Mouse (Mus musculus) CH12.LX (cell line): ENCODE data around the gene Mpp2. TPM values are rescaled to one million over a fixed set of nuclear protein-coding genes. Genes with fewer than 3 reads are reported as not detected.

Experiments used
- DNase-seq: peaks from one replicate; pipeline ENCODE4 v3.0.0-alpha.2; 2013; ENCODE audit errors: extremely low read depth
- H3K27ac ChIP-seq: 2 replicates; pipeline ENCODE4 v1.5.1; 2012; ENCODE audit warnings: low read depth, mild to moderate bottlenecking, control low read depth, moderate library complexity; ENCODE audit not compliant: insufficient read depth
- H3K27me3 ChIP-seq: replicated peaks from 2 replicates; pipeline ENCODE3; 2012; ENCODE audit warnings: inconsistent platforms
- H3K36me3 ChIP-seq, 2 experiments: replicated peaks in 1 of 2; 2 replicates each; pipeline versions ENCODE3 to v1.6.1; 2012; ENCODE audit warnings: inconsistent platforms in 1 of 2, low read length in 1 of 2, mild to moderate bottlenecking in 1 of 2, mixed read lengths in 1 of 2, moderate library complexity in 1 of 2; ENCODE audit not compliant: control insufficient read depth in 1 of 2, insufficient read depth in 1 of 2
- H3K4me1 ChIP-seq, 2 experiments: 2 replicates each; pipeline ENCODE4 v1.6.1; 2012; ENCODE audit warnings: inconsistent platforms in 1 of 2, moderate library complexity in 1 of 2; ENCODE audit not compliant: insufficient read depth in 2 of 2, control insufficient read depth in 1 of 2
- H3K4me2 ChIP-seq: 2 replicates; pipeline ENCODE4 v1.6.1; 2012; ENCODE audit warnings: low read depth, mild to moderate bottlenecking, control low read depth; ENCODE audit not compliant: poor library complexity, insufficient read depth, severe bottlenecking
- H3K4me3 ChIP-seq, 3 experiments: fragments of 150-350 bp in 1 of 3; sonication (generic) in 1 of 3; replicated peaks in 1 of 3; 2 replicates each; pipeline versions ENCODE3 to v1.5.1; 2011 to 2012; ENCODE audit warnings: low read depth in 2 of 3, low read length in 2 of 3, mild to moderate bottlenecking in 2 of 3, moderate library complexity in 2 of 3, control low read depth in 1 of 3, improper control_type of control experiment in 1 of 3, inconsistent platforms in 1 of 3, mixed read lengths in 1 of 3; ENCODE audit not compliant: poor library complexity in 1 of 3
- H3K79me2 ChIP-seq: replicated peaks from 2 replicates; pipeline ENCODE4 v1.6.1; 2012; ENCODE audit warnings: mild to moderate bottlenecking, moderate library complexity; ENCODE audit not compliant: control insufficient read depth, poor library complexity, insufficient read depth, severe bottlenecking; ENCODE audit errors: extremely low read depth
- H3K9ac ChIP-seq: 2 replicates; pipeline ENCODE4 v1.6.1; 2012; ENCODE audit warnings: low read depth, mild to moderate bottlenecking, control low read depth, moderate library complexity; ENCODE audit not compliant: insufficient read depth
- H3K9me3 ChIP-seq: replicated peaks from 2 replicates; pipeline ENCODE3; 2012; ENCODE audit warnings: low read length, inconsistent platforms, mixed read lengths
- CHD2 ChIP-seq: IDR thresholded peaks from 2 replicates; pipeline ENCODE4 v1.6.1; 2011; ENCODE audit warnings: low read length, improper control_type of control experiment
- CTCF ChIP-seq, 2 experiments: IDR thresholded peaks in 1 of 2; conservative IDR thresholded peaks in 1 of 2; 2 replicates each; pipeline ENCODE4 v1.5.1; 2011 to 2012; ENCODE audit warnings: low read depth in 2 of 2, low read length in 2 of 2, improper control_type of control experiment in 1 of 2, inconsistent platforms in 1 of 2, mild to moderate bottlenecking in 1 of 2, moderate library complexity in 1 of 2
- E2F4 ChIP-seq: IDR thresholded peaks from 2 replicates; pipeline ENCODE4 v1.6.1; 2011; ENCODE audit warnings: low read depth, low read length, improper control_type of control experiment; ENCODE audit not compliant: insufficient replicate concordance
- ELF1 ChIP-seq: IDR thresholded peaks from 2 replicates; pipeline ENCODE4 v1.6.1; 2014; ENCODE audit warnings: low read depth, mild to moderate bottlenecking, inconsistent platforms, low read length, improper control_type of control experiment
- EP300 ChIP-seq: IDR thresholded peaks from 2 replicates; pipeline ENCODE4 v1.6.1; 2011; ENCODE audit warnings: low read length, improper control_type of control experiment
- HCFC1 ChIP-seq: IDR thresholded peaks from 2 replicates; pipeline ENCODE4 v1.6.1; 2012; ENCODE audit warnings: low read depth, mild to moderate bottlenecking, inconsistent platforms, low read length, improper control_type of control experiment
- IRF4 ChIP-seq: IDR thresholded peaks from 2 replicates; pipeline ENCODE4 v1.6.1; 2014; ENCODE audit warnings: low read depth, mild to moderate bottlenecking, inconsistent platforms, low read length, improper control_type of control experiment
- JUN ChIP-seq: IDR thresholded peaks from 2 replicates; pipeline ENCODE4 v1.6.1; 2011; ENCODE audit warnings: low read depth, mild to moderate bottlenecking, low read length, improper control_type of control experiment, moderate library complexity; ENCODE audit not compliant: insufficient read depth
- MAX ChIP-seq: IDR thresholded peaks from 2 replicates; pipeline ENCODE4 v1.6.1; 2011; ENCODE audit warnings: low read length, improper control_type of control experiment
- MEF2A ChIP-seq: IDR thresholded peaks from 2 replicates; pipeline ENCODE4 v1.6.1; 2014; ENCODE audit warnings: low read depth, mild to moderate bottlenecking, inconsistent platforms, low read length, improper control_type of control experiment, borderline replicate concordance
- NRF1 ChIP-seq: IDR thresholded peaks from 2 replicates; pipeline ENCODE4 v1.6.1; 2014; ENCODE audit warnings: low read depth, mild to moderate bottlenecking, inconsistent platforms, low read length, improper control_type of control experiment, moderate library complexity
- PAX5 ChIP-seq: IDR thresholded peaks from 2 replicates; pipeline ENCODE4 v1.6.1; 2012; ENCODE audit warnings: low read length, inconsistent platforms, mixed read lengths
- POLR2A ChIP-seq: IDR thresholded peaks from 2 replicates; pipeline ENCODE4 v1.6.1; 2011; ENCODE audit warnings: low read depth, mild to moderate bottlenecking, improper control_type of control experiment, low read length
- POLR2AphosphoS2 ChIP-seq: IDR thresholded peaks from 2 replicates; pipeline ENCODE4 v1.6.1; 2011; ENCODE audit warnings: low read depth, low read length, improper control_type of control experiment
- USF1 ChIP-seq: IDR thresholded peaks from 2 replicates; pipeline ENCODE4 v1.6.1; 2014; ENCODE audit warnings: low read depth, mild to moderate bottlenecking, inconsistent platforms, low read length, improper control_type of control experiment
- USF2 ChIP-seq: conservative IDR thresholded peaks from 2 replicates; pipeline ENCODE4 v1.6.1; 2011; ENCODE audit warnings: low read depth, low read length, improper control_type of control experiment
- ZKSCAN1 ChIP-seq: IDR thresholded peaks from 2 replicates; pipeline ENCODE4 v1.6.1; 2012; ENCODE audit warnings: low read depth, inconsistent platforms, low read length, improper control_type of control experiment, borderline replicate concordance
- ZNF384 ChIP-seq: IDR thresholded peaks from 2 replicates; pipeline ENCODE4 v1.6.1; 2012; ENCODE audit warnings: low read depth, low read length, improper control_type of control experiment, inconsistent platforms
- dilution Hi-C: fragments of 300-500 bp; cut with MboI; formaldehyde crosslinking; loops from 2 replicates; pipeline ENCODE4 v1.14.3; 2020; ENCODE audit warnings: low sequenced_read_pairs; ENCODE audit not compliant: extremely low pct_unique_long_range_greater_than_20kb, extremely low pct_ligation_motif_present
- in situ Hi-C: fragments of 300-500 bp; cut with MboI; formaldehyde crosslinking; loops from 3 replicates; pipeline ENCODE4 v1.14.3; 2019; ENCODE audit warnings: low sequenced_read_pairs, low pct_ligation_motif_present, low pct_unique_long_range_greater_than_20kb, mixed read lengths
- polyA plus RNA-seq: library from polyadenylated mRNA; unstranded; fragments of >175 nt; gene quantifications from 2 replicates; pipeline ENCODE4 v1.2.1, GENCODE M21; 2012; ENCODE audit warnings: low read depth; ENCODE audit not compliant: insufficient read length
- total RNA-seq, 2 experiments: library from RNA; depleted of rRNA; stranded (reverse); fragments of 300-350 nt in 1 of 2; fragments of >200 nt in 1 of 2; gene quantifications; 2 replicates each; pipeline ENCODE4 v1.2.3; 2012 to 2014

Gene Mpp2
- total and polyA plus RNA-seq, 3 experiments = 0.35 to 3.1 (median 0.83) TPM

- Histone ChIP-seq H3K9ac (no peak overlapping the region), H3K79me2 (no peaks in the 10 kb centered on the region), H3K4me3 (no peak overlapping the region), H3K27ac (no peak overlapping the region), H3K9me3 (peaks cover 3% of the 10 kb centered on the region), H3K4me2 (no peak overlapping the region), H3K4me1 (no peaks in the 10 kb centered on the region), H3K27me3 (peaks cover 83% of the 10 kb centered on the region), H3K36me3 (no peaks in the 10 kb centered on the region)
- dilution Hi-C loops (no loop called here), in situ Hi-C loops (no loop called here)
- no peak for DNase-seq
- no peak for TF ChIP-seq CHD2
- TF ChIP-seq ZNF384 = no peak
- no peak for TF ChIP-seq ELF1
- no peak for TF ChIP-seq HCFC1
- no peak for TF ChIP-seq PAX5
- no peak for TF ChIP-seq USF2
- TF ChIP-seq POLR2AphosphoS2 = no peak
- no peak for TF ChIP-seq ZKSCAN1
Observed at GRCm38 (mm10) chr11:102021196-102021595, 67.1 kb downstream of the Mpp2 start.

- H3K27ac ChIP-seq = no peak overlapping the region
- dilution Hi-C loops (no loop called here), in situ Hi-C loops (no loop called here)
- no peak for TF ChIP-seq CTCF (conservative IDR thresholded peaks at IDR 0.05 in 1 of 2, IDR thresholded peaks at IDR 0.05 in 1 of 2; ENCODE audit: low read depth in 2 of 2, low read length in 2 of 2)
- no peak for TF ChIP-seq PAX5
- no peak for TF ChIP-seq E2F4
- no peak for TF ChIP-seq POLR2AphosphoS2
- no peak for TF ChIP-seq IRF4
- no peak for TF ChIP-seq JUN
- no peak for TF ChIP-seq EP300
- no peak for TF ChIP-seq USF1
- TF ChIP-seq MAX = no peak
- TF ChIP-seq POLR2A = no peak
- TF ChIP-seq MEF2A = no peak
- TF ChIP-seq NRF1 = no peak
- no peak overlapping the region for H3K4me2 ChIP-seq
- H3K9me3 ChIP-seq = peaks cover 3% of the 10 kb centered on the region
- H3K4me1 ChIP-seq = peaks cover 0 to 7% of the 10 kb centered on the region in 2 experiments; a peak in 2 of 4 replicates
- H3K79me2 ChIP-seq = no peaks in the 10 kb centered on the region
- no peak overlapping the region for H3K9ac ChIP-seq
- no peaks in the 10 kb centered on the region for H3K36me3 ChIP-seq
- no peak for DNase-seq
- H3K27me3 ChIP-seq = peaks cover 83% of the 10 kb centered on the region
- H3K4me3 ChIP-seq = no peak overlapping the region
Observed at GRCm38 (mm10) chr11:102019736-102020135, 68.6 kb downstream of the Mpp2 start.
